Mouse (Mus musculus) hindbrain, postnatal 0 days (tissue): ENCODE measurements at regions not wholly inside any gene's neighbourhood (a gene's known extent, or its start where the extent isn't known, plus 50 kb on each side); places are given as distances from the start of the nearest gene placed in this dataset.

Experiments used
- ATAC-seq: fragments of 200-750 bp; cut with Nextera tagmentation; 2 replicates; pipeline ENCODE4 v1.8.0; 2017; ENCODE audit warnings: mild to moderate bottlenecking, moderate TSS enrichment, moderate library complexity
- DNase-seq: peaks from one replicate; pipeline ENCODE4 v3.0.0-alpha.2; 2015; ENCODE audit warnings: low spot score
- H3K27ac ChIP-seq: fragments of 300-500 bp; sonication (generic); 2 replicates; pipeline ENCODE4 v1.5.1; 2014; ENCODE audit warnings: mild to moderate bottlenecking
- H3K27me3 ChIP-seq: fragments of 300-500 bp; sonication (generic); 2 replicates; pipeline ENCODE4 v1.6.1; 2014; ENCODE audit warnings: low read length, mixed read lengths; ENCODE audit not compliant: insufficient read depth
- H3K36me3 ChIP-seq: fragments of 300-500 bp; sonication (generic); 2 replicates; pipeline ENCODE4 v1.6.1; 2014; ENCODE audit warnings: low read length, mixed read lengths; ENCODE audit not compliant: insufficient read depth
- H3K4me1 ChIP-seq: fragments of 300-500 bp; sonication (generic); 2 replicates; pipeline ENCODE4 v1.6.1; 2014; ENCODE audit warnings: antibody characterized with exemption, low read length, mixed read lengths; ENCODE audit not compliant: insufficient read depth
- H3K4me2 ChIP-seq: fragments of 300-500 bp; sonication (generic); 2 replicates; pipeline ENCODE4 v1.6.1; 2014; ENCODE audit warnings: low read depth, mild to moderate bottlenecking, low read length, moderate library complexity, mixed read lengths
- H3K4me3 ChIP-seq: fragments of 300-500 bp; sonication (generic); 2 replicates; pipeline ENCODE4 v1.5.1; 2014; ENCODE audit warnings: low read length
- H3K9ac ChIP-seq: fragments of 300-500 bp; sonication (generic); replicated peaks from 2 replicates; pipeline ENCODE4 v1.6.1; 2014; ENCODE audit warnings: mild to moderate bottlenecking, low read length, moderate library complexity, mixed read lengths
- H3K9me3 ChIP-seq: fragments of 300-500 bp; sonication (generic); 2 replicates; pipeline ENCODE4 v1.6.1; 2016; ENCODE audit warnings: low read length, mixed read lengths
- CTCF ChIP-seq: IDR thresholded peaks from 2 replicates; pipeline ENCODE4 v1.5.1; 2016; ENCODE audit warnings: antibody characterized with exemption, control low read depth, low read depth
- WGBS: fragments of 180-500 bp; shearing (Covaris S2); extraction: QIAGEN DNeasy Blood & Tissue Kit; methylation state at CpG from one replicate; pipeline ENCODE4 v1.1.7; 2014; 5-methylcytosine and 5-hydroxymethylcytosine counted together

DNA sequence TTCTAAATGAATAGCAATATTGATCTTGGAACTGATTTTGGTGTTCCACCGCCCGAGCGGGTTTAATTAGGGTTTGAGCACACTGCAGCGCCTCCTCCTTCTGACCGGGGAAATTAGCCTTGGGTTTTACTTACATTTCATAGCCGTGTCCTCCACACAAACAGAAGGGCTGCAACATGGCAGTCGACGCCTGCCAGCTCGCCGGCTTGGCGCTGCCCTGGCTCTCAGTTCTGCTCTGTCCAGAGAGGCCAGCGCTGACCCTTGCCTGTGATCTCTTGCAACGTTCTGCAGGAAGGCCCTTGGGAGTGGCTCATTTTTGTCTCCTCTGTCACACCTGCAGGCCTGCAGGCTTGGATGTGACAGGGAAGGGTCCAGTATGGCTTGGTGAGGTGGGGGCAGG lies 135.2 kb downstream of the Hmg20a start:
- Histone ChIP-seq H3K4me3 (no peak overlapping the region), H3K36me3 (no peaks in the 10 kb centered on the region), H3K4me2 (no peak overlapping the region), H3K9me3 (no peaks in the 10 kb centered on the region), H3K27ac (peak overlapping the region; percentile 74), H3K4me1 (peaks cover 20% of the 10 kb centered on the region), H3K9ac (no peak overlapping the region), H3K27me3 (no peaks in the 10 kb centered on the region)
- peak; percentile 26; the same call in 1 of the 2 replicates for TF ChIP-seq CTCF
- 45% methylated on average over 13 of the region's 13 CpGs for WGBS
- peak; percentile 18 for ATAC-seq
- peak; percentile 66 for DNase-seq

DNA sequence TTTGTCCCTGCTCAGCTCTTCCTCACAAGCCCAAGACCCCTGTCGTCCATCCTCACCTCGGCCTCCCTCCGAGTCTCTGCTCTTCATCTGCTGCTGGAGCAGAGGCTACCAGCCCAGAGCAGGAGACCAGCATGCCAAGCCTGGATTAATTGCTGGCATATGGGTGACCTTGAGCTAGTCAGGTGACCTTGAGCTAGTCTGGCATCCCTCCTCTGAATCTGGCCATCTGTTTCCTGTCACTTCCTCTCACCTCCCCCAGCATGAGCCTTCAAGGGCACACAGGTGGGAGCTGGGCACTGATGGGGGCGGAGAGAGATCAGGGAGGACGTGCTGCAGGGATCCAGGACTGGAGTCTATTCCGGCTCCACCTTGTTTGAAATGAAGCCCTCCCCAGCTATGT lies 135.7 kb downstream of the Hmg20a start:
- H3K4me1 ChIP-seq: peaks cover 20% of the 10 kb centered on the region
- no peak for TF ChIP-seq CTCF
- no peaks in the 10 kb centered on the region for H3K36me3 ChIP-seq
- 56% methylated on average over 6 of the region's 6 CpGs for WGBS
- H3K9me3 ChIP-seq: no peaks in the 10 kb centered on the region
- H3K27me3 ChIP-seq: no peaks in the 10 kb centered on the region
- H3K4me3 ChIP-seq: no peak overlapping the region
- H3K4me2 ChIP-seq: no peak overlapping the region
- ATAC-seq (peak; percentile 51), DNase-seq (peak; percentile 76)
- no peak overlapping the region for H3K9ac ChIP-seq
- H3K27ac ChIP-seq: peak overlapping the region; percentile 74

DNA sequence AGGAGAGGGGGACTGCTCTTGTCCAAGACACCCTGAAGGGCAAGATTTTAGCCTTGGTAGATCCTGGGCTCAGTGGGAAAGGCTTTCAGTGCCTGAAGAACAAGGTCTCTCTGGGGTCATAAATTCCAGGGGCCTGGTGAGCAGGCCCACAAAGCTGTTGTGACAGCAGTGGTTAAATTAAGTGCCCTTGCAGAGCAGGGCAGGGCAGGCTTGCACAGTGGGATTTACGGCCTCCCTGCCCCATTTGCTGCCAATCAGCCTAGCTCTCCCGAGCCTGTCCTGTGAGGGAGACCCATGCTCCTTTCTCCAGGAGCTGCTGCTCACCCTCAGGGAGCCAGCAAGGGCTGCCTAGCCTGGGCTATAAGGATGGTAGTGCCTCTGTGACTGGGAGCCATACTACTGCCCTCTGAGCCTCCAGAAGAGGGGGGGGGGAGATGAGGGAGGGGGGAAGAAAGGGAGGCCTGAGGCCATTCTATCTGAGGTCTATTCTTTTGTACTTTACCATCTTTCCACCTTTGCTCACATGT lies 141.3 kb downstream of the Hmg20a start:
- no peaks in the 10 kb centered on the region for H3K4me1 ChIP-seq
- TF ChIP-seq CTCF: no peak
- ATAC-seq: no peak
- 30% methylated on average over 2 of the region's 2 CpGs for WGBS
- no peak overlapping the region for H3K9ac ChIP-seq
- H3K4me2 ChIP-seq: no peak overlapping the region
- no peaks in the 10 kb centered on the region for H3K9me3 ChIP-seq
- H3K27ac ChIP-seq: no peak overlapping the region
- H3K36me3 ChIP-seq: no peaks in the 10 kb centered on the region
- DNase-seq: no peak
- H3K27me3 ChIP-seq: no peaks in the 10 kb centered on the region
- no peak overlapping the region for H3K4me3 ChIP-seq

DNA sequence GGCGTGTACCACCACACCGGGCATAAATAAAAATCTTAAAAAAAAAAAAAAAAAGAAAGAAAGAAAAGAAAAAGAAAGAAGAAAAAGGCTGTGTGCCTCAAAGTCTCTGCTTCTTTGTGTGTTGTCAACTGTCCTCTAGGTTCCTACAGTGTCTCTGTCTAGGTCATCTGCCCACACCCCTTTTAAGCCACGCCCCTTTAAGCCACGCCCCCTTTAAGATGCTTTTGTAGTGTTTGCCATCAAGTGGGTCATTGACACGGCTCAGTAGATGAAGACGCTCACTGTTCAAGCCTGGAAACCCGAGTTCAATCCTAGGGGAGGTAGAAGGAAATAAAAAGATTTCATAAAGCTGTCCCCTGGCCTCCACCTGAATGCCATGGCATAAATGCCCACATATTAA lies 144.0 kb downstream of the Hmg20a start:
- Histone ChIP-seq H3K36me3 (no peaks in the 10 kb centered on the region), H3K27ac (no peak overlapping the region), H3K9me3 (no peaks in the 10 kb centered on the region), H3K4me2 (no peak overlapping the region), H3K9ac (no peak overlapping the region), H3K4me1 (no peaks in the 10 kb centered on the region), H3K4me3 (no peak overlapping the region), H3K27me3 (no peaks in the 10 kb centered on the region)
- WGBS: 61% methylated on average over 7 of the region's 7 CpGs
- no peak for DNase-seq
- no peak for TF ChIP-seq CTCF
- ATAC-seq: no peak

DNA sequence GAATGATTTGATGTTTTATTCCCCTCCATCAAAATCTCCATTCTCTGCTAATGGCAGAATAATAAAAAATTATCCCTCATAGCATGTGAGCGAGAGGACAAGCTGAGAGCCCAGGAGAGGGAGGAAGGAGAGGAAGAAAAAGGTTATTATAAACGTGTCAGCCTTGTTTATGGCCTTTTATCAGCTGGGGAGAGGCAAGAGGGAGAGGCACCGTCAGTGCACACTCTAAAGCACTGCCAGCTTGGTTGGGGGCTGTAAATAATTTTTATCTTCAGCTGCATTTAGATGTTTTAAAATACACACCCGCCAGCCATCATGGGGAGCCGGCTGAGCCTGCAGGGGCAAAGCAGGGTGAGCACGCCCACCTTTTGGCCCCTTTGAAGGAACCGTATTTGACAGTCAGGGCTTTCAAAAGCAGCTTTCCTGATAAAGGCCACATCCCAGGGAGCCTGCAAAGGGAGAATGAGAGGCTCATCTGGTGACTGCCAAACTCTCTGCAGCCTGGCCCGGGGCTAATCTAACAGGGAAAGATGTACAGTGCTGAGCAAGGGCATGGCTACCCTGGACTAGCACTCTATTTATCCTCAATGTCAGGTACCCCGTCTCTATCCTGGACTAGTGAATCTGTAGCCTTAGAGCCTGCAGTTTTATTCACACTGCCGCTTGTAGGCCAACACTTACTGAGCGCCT lies 145.8 kb downstream of the Hmg20a start:
- Histone ChIP-seq H3K9me3 (no peaks in the 10 kb centered on the region), H3K36me3 (no peaks in the 10 kb centered on the region), H3K9ac (no peak overlapping the region), H3K4me2 (no peak overlapping the region), H3K4me3 (no peak overlapping the region), H3K27ac (no peak overlapping the region), H3K27me3 (no peaks in the 10 kb centered on the region), H3K4me1 (no peaks in the 10 kb centered on the region)
- no peak for ATAC-seq
- DNase-seq: no peak
- 16% methylated on average over 11 of the region's 11 CpGs for WGBS
- TF ChIP-seq CTCF: no peak
